Mouse (Mus musculus): ENCODE data around the gene Sbp.
A peak's percentile ranks its signal among the peaks of the same experiment; 100 is the strongest.

Gene Sbp

GRCm38 (mm10) chr17:23992789-23993553 lies 51.5 kb downstream of the Sbp start:
- no peak for DNase-seq (ENCODE audit: low read depth, low spot score)

GRCm38 (mm10) chr17:23993559-23994428 lies 52.3 kb downstream of the Sbp start:
- peak; percentile 94 for DNase-seq (ENCODE audit: low read depth, low spot score)

- DNase-seq (ENCODE audit: low read depth, low spot score): peak; percentile 49
These were observed 53.2 kb downstream of the Sbp start for GRCm38 (mm10) chr17:23994667-23995066.

Measured in brain, adult 2 months (tissue).